Mouse (Mus musculus): Measurements from ENCODE around the gene Enox1.

The Enox1 gene

GRCm38 (mm10) chr14:77272248-77272930 is 115.8 kb downstream of the Enox1 start:
- no peak for DNase-seq (ENCODE audit: extremely low read depth, low read depth, low spot score)

DNA sequence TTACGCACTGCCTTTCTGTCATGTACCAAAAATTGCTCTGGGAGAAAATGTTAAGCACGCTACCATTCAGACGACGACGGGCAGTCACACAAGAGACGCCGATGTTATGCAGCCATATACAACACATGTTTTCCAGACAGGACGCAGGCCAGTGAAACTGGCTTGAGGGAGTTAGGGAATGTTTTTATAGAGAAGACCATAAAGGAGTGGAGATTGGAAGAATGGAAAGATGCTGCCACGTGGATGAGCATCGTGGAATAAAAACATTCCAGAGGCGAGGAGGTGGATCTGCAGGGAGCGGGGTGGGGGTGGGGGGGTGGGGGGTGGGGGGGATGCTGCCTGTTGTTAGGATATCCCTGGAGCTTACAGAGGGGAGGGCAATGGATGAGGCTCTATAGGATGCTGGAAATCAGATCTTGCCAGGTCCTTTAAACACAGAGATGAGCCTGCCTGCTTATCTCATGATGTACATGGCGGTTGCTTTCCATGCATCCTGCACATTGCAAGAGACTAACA is 116.4 kb downstream of the Enox1 start:
- no peak for DNase-seq (ENCODE audit: extremely low read depth, low read depth, low spot score)

- DNase-seq (ENCODE audit: extremely low read depth, low read depth, low spot score) = no peak
Measured at GRCm38 (mm10) chr14:77273721-77274120, 117.2 kb downstream of the Enox1 start.

GRCm38 (mm10) chr14:77275607-77276006 is 119.0 kb downstream of the Enox1 start:
- no peak for DNase-seq (ENCODE audit: extremely low read depth, low read depth, low spot score)

DNA sequence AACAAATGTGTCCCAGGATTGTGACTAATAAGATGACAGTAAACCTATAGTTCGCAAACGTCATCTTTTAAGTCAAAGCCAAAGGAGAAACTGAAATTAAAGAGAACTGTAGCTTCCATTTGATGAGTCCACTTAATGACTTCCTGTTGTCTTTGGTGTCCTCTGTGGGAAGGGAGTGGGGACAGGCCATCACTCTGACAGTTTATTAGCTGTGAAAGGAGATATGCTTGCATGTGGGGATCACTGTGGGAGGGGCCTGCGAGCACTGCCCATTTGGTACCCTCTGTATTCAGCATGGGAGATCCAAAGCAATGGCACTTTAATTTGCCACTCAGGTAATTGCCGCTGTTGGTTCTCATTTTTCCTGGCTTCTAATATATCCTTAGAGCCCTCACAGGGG is 122.6 kb downstream of the Enox1 start:
- no peak for DNase-seq (ENCODE audit: extremely low read depth, low read depth, low spot score)

DNA sequence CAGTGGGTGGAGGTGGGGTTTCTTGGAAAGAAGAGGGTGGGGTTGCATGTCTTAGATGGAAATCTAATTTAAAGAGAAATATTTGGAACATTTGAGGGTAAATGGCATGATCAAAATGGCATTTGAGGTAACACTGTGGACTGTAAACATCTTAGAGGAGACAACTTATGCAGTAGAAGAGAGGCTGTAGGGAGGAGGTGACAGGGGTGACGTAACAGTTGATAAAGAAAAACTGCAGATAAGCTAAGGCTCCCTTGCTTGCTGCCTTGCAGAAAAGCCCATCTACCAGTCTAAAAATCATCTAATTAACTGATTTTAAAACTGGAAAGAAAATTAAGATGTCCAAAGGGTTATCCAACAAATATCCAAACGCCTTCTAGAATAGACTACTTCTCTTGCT is 123.9 kb downstream of the Enox1 start:
- no peak for DNase-seq (ENCODE audit: extremely low read depth, low read depth, low spot score)

- DNase-seq (ENCODE audit: extremely low read depth, low read depth, low spot score) = no peak
Measured at GRCm38 (mm10) chr14:77280893-77281292, 124.3 kb downstream of the Enox1 start.

DNA sequence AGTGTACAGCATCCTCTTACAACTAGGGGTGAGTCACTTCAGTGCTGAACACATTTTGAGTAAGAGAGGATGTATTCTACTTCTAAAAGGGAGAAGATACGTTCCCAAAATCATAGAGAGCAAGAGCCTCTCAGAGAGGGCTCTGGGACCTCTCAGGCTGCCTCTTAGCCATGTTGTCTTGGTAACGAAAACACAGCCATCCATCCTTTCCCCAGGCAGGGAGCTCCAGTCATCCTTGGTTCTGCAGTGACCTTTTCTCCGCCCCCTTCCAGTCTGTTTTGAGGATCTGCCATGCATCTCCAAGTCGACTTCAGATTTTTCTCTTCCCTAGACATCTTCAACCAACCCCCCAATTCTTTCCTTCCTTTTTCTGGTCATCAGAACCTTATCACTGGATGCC is 127.4 kb downstream of the Enox1 start:
- DNase-seq (ENCODE audit: extremely low read depth, low read depth, low spot score) = no peak

- DNase-seq (ENCODE audit: extremely low read depth, low read depth, low spot score) = no peak
Measured at GRCm38 (mm10) chr14:77285453-77285852, 128.9 kb downstream of the Enox1 start.

- DNase-seq (ENCODE audit: extremely low read depth, low read depth, low spot score) = no peak
Measured at GRCm38 (mm10) chr14:77291756-77292155, 135.2 kb downstream of the Enox1 start.

DNA sequence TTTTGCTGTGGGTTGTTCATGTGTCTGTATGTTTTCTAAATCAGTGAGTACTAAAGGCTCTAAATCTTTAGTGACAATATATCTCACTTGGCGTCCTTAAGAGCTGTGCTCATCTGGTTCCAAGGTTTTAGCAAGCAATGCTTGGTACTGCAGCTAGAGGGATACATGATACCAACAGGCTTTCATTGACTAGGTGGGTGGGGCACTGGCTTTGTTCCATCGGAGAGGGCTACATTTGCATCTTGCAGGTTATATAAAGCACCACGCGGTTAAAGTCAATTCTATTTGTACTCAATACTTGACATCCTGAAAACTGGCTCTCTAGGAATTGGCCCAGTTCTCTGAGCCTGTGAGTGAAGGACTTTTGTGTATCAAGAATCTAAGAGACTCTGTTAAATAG is 140.5 kb downstream of the Enox1 start:
- no peak for DNase-seq (ENCODE audit: extremely low read depth, low read depth, low spot score)

GRCm38 (mm10) chr14:77298327-77298726 is 141.8 kb downstream of the Enox1 start:
- DNase-seq (ENCODE audit: extremely low read depth, low read depth, low spot score) = no peak

GRCm38 (mm10) chr14:77309571-77309970 is 153.0 kb downstream of the Enox1 start:
- no peak for DNase-seq (ENCODE audit: extremely low read depth, low read depth, low spot score)

GRCm38 (mm10) chr14:77311456-77311855 is 154.9 kb downstream of the Enox1 start:
- DNase-seq (ENCODE audit: extremely low read depth, low read depth, low spot score) = no peak

GRCm38 (mm10) chr14:77319396-77319795 is 162.8 kb downstream of the Enox1 start:
- peak; percentile 89 for DNase-seq (ENCODE audit: extremely low read depth, low read depth, low spot score)

DNA sequence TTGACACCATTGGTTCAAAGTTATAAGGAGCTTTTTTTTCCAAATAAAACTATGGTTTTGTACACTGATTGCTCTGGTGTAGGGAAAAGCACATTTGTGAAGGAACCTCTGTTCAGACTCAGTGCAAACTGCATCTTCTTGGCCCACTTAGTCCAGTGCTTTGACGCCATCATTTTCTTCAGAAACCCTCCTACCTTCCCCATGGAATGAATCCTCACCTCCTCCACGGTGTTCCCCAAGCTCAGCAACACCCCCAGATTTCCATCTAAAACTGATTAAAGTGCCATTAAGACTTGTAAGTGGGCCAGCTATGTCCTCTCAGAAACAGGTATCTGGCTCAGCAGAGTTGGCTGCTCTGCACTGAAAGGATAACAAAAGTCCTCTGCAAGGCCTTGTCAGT is 167.8 kb downstream of the Enox1 start:
- no peak for DNase-seq (ENCODE audit: extremely low read depth, low read depth, low spot score)

GRCm38 (mm10) chr14:77327693-77328092 is 171.1 kb downstream of the Enox1 start:
- DNase-seq (ENCODE audit: extremely low read depth, low read depth, low spot score) = no peak

DNA sequence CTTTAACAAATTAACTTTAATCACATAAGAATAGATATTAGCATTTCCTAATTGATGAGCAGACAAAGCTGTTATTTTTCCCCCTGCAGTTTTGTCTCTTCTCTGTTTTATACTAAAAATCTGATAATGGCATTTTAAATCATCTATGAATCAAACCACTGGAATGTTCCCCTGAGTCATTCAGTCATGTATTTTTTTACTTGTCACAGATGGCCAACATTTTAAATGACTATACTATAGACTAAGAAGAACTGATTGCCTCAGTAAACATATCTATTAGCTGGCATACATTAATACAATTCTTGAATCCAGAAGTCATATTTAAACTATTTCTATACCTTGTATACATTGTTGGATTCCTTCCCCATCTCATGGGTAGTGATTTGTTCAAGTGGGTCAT is 173.2 kb downstream of the Enox1 start:
- no peak for DNase-seq (ENCODE audit: extremely low read depth, low read depth, low spot score)

DNA sequence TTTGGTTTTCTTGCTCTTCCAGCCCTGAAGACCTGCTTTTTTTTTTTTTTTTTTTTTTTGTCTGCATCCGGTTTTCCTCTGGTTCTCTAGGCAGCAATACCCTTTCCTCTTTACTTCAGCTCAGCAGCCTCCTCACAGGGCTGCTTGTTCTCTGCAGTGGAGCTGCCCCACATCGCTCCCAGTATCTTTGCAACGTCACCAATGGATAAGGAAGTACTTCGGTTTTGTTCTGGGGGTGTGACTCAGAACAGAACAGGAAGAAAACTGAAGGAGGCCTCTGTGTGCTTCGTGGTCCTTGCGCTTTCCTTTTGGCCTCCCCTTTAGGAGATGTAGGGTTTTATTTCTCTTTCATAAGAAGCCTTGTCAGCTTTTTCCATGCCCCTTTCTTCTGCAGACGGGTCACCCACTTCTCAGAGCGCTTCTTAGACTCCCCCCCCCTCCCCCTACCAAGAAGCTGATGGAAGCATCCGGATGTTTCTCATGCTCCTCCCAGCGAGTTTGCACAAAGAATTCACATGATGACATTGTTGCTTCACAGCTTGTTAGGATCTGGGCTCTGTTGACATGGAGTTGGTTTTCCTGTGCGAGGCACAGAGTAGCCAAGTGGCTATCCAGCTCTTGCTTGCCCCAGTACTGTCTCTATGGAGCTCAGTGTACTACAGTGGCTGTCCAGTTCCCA is 187.2 kb downstream of the Enox1 start:
- DNase-seq (ENCODE audit: extremely low read depth, low read depth, low spot score) = no peak

GRCm38 (mm10) chr14:77346296-77346695 is 189.7 kb downstream of the Enox1 start:
- no peak for DNase-seq (ENCODE audit: extremely low read depth, low read depth, low spot score)

GRCm38 (mm10) chr14:77351803-77352352 is 195.3 kb downstream of the Enox1 start:
- no peak for DNase-seq (ENCODE audit: extremely low read depth, low read depth, low spot score)

DNA sequence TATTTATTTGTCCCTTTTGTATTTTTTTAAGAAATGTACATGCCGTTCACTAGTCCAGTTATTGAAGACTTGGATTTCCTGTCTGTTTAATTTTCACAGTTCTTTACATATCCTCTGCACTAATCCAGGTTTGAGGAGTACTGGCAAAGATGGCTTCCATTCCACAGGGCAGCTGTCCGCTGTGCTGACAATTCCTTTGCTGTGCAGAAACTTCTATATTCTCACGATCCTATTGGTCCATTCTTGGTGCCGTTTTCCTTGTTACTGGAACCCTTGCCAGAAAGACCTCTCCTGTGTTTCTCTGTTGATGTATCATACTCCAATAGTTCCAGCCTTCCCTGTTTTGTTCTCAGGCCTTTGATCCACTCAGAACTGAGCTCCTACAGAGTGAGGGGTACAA is 206.1 kb downstream of the Enox1 start:
- DNase-seq (ENCODE audit: extremely low read depth, low read depth, low spot score) = no peak

All from fat pad, adult 2 months (tissue).